Mouse (Mus musculus) spleen, adult 2 months (tissue): ENCODE data around the gene Adcy1.

ENCODE experiments used
- CTCF ChIP-seq: fragments of 200-500 bp; IDR thresholded peaks from 2 replicates; pipeline ENCODE4 v1.5.1; 2011; ENCODE audit warnings: mild to moderate bottlenecking, inconsistent platforms; ENCODE audit not compliant: insufficient read depth, insufficient read length, insufficient replicate concordance; ENCODE audit errors: extremely low read depth
- POLR2A ChIP-seq: fragments of 200-500 bp; IDR thresholded peaks from 2 replicates; pipeline ENCODE4 v1.6.1; 2011; ENCODE audit warnings: low read depth, low read length, inconsistent platforms

DNA sequence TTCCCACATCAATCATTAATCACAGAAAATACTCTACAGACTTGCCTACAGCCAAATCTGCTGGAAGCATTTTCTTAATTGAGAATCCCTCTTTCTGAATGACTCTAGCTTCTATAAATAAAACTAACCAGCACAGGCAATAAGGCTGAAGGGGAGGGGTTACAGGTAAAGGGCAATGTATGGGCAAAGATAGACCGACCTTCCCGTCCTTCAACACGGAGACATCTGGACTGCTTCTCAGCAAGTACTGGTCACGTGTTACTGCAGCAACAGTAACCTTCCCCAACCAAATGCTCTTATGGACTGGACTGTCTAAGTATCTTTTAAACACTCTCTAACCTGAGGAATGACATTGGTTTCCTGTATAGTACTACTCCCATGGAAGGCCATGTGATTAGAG is 9.6 kb upstream of the Adcy1 start:
- TF ChIP-seq CTCF (no peak), POLR2A (no peak)
